Mouse (Mus musculus): ENCODE results near the gene 1700029F12Rik.

The 1700029F12Rik gene

DNA sequence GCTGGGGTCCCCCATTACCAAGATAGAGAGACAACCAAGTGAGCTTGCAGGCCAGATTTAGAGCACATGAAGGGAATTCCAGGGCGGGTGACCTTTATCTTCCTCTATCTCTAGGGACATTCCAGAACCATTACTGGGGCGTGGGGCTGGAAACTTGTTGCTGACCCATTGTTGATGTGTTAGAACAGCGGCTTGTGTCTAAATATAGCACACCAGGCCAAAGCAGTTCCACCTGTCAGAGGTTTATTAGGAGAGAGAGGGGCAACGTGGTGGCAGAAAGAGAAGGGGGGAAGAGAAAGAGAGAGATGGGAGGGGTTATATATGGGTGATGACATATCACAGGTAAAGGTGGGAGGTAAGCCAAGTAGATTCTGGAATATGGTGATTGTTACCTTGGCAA, 12.3 kb downstream of the 1700029F12Rik start:
- DNase-seq (ENCODE audit: low spot score in 2 of 2): no peak

DNA sequence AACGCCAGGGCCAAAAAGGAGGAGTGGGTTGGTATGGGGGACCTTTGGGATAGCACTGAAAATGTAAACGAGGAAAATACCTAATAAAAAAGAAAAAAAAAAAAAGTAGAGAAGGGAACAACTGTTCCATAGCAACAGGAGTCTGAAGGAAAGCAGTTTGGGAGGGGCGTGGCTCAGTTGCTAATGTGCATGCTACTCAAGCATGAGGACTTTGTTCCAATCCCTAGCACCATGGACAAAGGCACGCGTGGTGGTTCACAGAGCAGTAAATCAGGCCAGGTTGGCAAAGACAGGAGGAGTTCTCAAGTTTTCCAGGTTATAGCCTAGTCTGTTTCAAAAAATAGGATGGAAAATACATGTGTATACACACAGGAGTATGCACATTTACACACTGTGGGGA, 14.0 kb downstream of the 1700029F12Rik start:
- no peak for DNase-seq (ENCODE audit: low spot score in 2 of 2)

DNA sequence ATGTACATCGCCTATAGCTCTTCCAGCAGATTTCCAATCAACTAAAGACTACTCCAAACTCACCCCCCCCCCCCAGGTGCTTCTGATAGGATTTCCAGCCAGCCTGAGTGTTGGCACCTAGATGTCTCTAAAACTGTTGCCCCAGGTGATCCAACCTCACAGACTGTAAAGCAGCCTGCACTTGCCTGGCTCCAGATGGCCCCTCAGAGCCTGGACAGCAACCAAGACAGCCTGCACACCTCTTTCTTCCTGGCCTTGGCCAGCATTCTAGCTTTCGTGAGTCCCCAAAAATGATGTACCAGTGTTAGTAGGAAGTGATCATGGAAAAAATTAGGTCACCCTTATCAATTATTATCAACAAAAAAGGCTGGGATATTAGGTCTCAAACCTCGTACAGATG, 16.5 kb downstream of the 1700029F12Rik start:
- DNase-seq (ENCODE audit: low spot score in 2 of 2): no peak

DNA sequence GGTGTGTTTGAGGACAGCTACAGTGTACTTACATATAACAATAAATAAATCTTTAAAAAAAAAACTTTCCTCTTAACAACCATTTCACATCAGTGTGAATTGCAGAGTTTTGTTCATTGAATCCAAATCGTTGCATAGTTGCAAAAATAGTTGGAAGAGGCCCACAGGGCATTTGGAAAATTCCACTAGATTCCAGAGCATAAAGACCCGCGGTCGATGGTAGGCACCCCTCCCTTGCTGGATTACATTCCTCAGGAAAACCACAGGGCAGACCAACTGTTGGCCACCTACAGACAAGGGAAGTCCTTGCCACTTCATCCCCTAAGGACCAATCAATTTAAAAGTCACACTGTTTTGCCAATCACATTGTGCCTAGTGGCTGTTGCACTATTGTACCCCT, 19.8 kb downstream of the 1700029F12Rik start:
- no peak for DNase-seq (ENCODE audit: low spot score in 2 of 2)

DNA sequence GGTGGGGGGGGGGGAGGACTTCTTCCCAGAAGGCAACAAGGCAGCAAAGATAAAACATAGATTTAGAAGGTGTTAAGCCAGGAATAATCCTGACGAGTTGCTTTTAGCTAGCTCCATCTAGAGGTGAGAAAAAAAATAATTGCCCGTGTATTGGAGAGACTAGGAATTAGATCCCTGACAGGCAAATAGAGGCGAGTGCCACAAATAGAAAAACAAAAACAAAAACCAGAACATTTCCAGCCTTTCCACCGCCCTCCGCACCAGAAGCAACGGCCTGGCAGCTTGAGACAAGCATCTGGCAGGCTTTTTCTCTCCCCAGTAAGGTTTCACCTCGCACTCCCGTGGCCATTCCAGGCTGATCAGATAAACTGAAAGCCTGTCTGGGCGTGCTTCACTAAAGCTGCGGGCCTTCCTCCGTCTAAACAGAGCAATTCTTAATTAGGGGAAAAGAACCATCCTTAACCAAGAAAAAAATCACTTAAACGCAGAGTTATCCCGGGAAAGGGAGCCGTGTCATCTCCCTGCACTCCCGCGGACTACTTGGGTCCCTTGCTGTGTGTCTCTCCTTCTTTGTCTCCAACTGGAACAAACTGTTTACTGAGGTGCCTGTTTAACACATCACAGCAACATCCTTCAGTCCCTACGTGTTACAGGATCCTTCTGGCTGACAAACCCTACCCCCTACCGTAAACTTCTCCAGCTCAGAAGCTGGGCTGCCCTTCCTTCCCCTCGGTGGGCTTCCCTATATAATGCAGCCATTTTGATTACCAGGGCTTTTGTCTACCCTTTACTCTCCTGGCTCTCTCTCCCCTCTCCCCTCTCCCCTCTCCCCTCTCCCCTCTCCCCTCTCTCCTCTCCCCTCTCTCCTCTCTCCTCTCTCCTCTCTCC, 25.7 kb downstream of the 1700029F12Rik start:
- peak in 1 of 2 experiments; percentile 29 for DNase-seq (ENCODE audit: low spot score in 2 of 2)

DNA sequence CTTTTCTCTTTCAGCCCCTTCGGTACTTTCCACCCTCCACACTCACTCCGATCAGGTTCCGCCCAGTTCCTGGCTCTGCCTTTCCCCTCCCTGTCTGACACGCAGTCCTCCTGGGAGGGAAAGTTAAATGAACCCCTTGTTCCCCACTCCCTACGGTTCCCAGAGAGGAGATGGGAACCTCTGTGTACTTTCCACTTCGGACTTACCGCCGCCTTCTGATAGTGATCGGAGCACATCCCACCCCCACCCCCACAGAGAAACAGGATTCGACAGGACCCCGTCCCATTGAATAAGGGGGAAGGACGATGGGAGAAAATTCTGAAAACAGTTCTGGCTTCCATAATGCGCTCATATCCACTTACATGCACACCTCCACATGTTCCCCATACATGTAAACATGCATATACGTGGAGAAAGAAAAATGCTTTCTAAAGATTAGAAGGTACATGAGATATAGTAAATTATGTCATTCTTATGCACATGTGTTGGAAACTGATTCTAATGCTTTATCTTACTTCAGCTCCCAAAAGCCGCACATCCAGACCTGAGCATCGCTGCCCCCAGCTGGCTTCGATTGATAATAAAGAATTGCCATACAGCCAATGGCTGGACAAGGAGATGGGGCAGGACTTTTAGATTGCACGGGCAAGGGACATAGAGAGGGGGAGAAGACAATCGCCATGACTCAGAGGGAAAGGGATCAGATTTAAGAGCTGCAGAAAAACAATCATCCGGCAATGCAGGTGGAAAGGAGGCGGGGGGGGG, 26.5 kb downstream of the 1700029F12Rik start:
- DNase-seq (ENCODE audit: low spot score in 2 of 2): peak in 1 of 2 experiments; percentile 15

DNA sequence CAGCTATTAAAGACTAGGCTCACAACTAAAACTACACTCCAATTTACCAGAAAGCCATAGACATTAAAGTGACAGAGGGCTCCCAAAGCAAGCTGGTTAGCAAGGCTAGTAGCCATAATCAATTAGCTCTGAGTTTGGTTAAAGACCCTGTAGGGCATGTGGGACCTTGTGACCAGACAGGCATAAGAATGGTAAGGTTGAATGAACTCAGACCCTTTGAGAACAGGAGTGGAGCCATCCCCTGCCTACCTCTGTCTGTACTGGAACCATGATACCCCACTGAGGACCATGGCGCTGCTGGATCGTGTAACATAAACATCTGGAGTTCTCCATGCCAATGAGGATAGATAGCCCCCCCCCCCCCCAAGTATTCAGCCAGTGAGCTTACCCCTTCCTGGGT, 27.4 kb downstream of the 1700029F12Rik start:
- DNase-seq (ENCODE audit: low spot score in 2 of 2): no peak

DNA sequence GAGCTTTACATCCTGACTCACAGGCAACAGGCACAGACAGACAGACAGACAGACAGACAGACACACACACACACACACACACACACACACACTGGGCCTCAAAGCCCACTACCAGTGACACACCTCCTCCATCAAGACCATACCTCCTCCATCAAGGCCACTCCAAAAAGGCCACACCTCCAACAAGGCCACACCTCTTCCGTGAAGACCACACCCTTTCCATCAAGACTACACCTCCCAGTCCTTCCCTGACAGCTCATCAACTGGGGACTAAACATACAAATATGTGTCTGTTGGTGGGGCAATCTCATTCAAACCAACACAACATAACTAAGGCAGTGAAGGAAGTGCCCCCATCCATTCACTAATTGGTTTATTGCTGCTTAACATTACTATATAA, 37.1 kb downstream of the 1700029F12Rik start:
- no peak for DNase-seq (ENCODE audit: low spot score in 2 of 2)

DNA sequence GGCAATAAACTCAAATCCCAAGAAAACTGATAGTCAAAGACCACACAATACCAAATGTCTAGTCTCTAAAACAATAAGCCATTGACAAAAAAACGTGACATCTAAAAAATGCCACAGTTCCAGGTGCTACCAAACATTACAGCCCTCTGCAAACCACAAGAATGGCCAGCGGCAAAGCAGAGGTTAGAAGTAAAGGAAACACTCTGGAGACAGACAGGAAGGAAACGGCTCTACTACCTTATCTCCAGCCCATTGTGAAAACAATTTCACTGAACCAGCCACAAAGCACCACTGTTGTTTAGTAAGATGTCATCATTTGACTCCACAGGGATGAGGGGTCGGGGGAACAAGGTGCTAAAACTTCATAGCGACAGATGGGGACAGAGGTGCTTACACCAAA, 38.9 kb downstream of the 1700029F12Rik start:
- DNase-seq (ENCODE audit: low spot score in 2 of 2): no peak

DNA sequence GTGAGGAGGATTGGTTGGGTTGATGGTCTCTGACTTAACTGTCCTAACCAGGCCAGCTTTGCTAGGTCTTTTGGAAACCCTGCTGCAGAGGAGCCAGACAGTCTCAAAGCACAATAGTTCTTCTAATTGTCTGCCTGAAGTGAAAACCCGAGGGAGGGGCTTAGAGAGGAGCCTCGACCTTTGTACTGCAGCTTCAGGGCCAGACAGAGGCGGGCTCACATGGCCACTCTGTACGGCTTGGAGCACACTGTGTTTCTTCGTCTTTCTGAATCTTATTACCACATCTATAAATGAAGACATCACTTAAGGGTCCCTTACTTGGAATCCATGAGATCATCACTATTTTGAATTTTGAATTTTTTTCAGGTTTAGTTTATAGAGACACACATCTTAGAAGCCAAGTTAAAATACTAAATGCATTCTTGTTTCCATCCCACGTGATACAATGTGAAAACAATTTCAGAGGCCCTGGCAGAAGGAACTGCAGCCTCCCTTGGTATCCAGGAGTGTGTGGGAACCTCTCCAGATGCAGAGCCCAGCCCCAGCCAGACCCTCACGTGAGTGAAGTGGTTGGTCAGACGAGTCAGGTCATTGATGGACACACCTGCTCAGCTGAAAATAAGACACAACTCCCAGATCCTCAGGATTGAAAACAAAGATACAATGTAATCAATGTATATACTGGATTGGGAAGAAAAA, 40.7 kb downstream of the 1700029F12Rik start:
- no peak for DNase-seq (ENCODE audit: low spot score in 2 of 2)

DNA sequence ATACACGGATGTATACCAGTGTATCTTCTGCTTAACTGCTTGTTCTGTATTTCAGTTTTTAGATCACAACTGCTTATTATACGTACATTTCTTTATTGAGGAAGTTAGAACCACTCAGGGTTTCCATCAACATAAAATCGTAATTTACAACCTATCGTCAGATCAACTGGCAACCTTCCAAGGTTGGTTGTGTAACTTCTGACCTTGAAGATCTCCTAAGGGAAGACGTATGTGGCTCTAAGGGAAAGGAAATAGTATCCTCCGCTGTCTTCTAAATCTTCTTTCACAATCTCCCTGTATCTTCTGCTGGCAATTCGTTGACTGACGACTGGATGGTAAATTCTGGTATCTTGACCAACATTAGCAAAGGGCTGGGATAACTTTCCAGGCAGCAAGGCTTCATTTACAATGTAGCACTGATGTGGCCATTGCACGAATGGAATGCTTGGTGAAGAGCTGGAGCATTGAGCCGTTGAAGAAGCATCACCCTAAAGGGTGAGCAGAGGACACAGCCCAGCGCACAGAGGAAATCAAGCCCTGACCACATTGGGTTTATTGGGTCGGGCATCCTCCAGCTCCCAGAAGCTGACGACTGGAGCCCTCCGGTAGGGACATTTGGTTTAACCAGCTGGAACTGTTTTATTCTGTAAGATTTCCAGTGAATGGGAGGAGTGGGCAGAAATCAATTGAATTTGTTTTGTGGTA, 43.4 kb downstream of the 1700029F12Rik start:
- DNase-seq (ENCODE audit: low spot score in 2 of 2): no peak

DNA sequence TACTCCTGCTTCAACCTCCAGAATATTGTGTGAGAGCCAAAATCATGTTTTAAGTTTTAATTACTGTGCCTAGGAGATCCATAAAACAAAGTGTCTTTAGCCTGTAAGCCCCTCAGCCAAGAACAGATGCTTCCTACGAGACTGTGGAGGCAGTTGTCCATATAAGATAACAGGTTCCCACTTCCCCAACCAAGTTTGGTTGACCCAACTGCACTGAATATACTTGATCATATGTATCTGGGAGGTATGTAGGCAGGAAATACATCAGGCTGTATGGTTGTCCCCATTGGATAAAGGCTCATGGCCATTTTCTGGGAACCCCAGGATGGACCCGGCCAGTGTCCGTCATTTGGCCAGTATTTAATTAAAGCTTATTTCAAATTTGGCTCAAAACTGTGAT, 44.1 kb downstream of the 1700029F12Rik start:
- DNase-seq (ENCODE audit: low spot score in 2 of 2): no peak

DNA sequence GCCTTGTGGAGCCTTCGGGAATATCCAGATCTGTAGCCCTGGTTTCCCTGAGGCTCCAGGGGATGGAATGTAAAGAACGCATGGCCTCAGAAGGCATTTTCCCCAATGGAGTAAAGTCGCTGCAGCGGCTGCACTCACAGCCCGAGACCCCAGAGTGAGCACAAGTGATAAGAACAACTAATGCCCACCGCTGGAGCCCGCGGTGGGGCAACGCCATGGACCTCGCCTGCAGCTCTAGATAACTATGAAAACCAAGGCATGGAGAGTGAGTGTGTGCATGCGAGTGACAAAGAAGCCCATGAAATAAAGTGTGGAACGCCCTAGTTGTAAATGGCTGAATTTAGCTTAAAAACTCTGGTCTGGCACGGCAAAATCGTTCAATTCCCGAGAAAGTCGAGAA, 45.0 kb downstream of the 1700029F12Rik start:
- DNase-seq (ENCODE audit: low spot score in 2 of 2): no peak

DNA sequence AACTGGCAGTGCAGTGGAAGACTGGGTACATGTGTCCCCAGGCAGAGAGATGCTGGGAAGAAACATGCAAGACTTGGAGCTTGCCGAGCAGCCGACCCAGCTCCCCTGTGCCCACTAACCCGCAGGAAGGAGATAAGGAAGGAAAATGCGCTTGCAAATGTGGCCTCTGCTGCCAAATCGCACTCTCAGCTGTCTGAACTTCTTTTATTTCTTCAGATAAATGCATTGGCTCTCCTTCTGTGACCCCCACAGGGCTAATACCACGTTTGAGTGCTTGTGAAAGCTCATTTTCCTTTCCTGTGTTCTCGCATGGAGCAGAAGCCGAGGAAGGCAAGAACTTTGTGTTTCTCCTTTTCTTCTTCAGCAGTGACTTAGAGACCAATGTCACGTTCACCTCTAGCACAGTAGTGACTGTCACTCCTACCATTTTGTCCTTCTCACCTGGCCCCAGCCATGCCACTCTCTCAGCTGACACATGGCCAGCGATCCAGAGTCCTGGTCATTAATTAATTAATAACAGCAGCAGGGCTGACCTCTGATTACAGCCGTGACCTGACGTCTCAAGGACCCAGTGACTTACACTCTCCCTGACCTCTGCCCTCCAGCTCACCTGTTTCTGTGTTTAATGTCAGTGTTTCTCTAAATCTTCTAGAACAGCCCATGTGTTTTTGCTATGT, 48.4 kb downstream of the 1700029F12Rik start:
- DNase-seq (ENCODE audit: low spot score in 2 of 2): no peak

DNA sequence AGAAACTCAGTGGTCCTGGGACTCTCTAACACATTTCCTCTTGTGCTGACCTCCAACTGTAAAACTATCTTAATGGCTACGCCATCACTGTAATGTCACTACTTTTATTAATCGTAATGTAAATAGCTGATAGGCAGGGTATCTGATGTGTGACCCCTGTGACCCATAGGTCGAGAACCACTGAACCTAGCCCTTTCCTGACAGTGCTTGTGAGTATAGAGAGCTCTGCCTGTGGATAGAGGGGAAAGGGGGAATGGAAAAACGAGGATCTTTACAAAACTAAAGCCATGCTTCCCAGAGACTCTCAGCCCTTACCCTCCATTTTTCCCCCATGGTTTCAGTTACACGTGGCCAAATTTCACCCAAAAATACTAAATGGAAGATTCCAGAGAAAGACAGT, 49.5 kb downstream of the 1700029F12Rik start:
- no peak for DNase-seq (ENCODE audit: low spot score in 2 of 2)

DNA sequence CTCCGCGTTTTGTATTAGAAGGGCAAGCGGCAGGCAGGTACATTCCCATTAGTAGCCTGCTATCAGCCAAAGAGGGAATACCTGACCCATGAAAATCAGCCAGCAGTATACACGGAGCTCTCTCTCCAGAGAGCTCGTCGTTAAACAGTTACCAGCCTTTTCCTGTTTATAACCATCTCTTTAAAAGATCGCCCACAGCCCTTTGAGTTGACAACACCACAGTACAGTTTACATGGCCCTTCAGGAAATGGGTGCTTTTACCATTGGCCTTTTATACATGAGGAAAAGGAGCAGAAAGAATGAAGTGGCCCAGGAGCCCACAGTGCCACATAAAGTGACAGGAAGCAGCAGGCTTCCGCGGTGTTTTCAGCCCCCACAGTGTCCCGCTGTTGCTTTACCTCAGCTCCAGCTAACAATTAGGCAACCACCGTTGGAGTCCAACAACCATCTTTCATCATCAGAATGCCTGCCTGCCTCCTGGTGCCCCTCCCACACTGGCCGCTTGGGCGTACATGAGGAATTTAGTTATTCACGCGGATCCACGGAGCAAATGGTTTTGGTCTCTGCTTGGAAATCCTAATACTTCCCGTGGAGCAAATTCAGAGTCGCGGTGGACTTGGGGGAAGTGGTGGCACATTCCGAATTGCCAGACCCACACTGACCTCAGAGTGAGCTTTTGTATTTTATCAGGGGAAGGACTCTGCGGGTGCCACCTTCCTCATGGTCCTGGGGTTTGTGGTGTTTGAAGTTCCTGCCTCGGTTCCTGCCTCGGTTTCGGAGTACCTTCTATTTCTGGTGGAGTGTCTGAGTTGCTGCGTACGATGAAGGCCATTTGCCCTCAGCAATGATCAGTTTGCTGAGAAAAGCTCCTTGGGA, 50.7 kb downstream of the 1700029F12Rik start:
- DNase-seq (ENCODE audit: low spot score in 2 of 2): no peak

DNA sequence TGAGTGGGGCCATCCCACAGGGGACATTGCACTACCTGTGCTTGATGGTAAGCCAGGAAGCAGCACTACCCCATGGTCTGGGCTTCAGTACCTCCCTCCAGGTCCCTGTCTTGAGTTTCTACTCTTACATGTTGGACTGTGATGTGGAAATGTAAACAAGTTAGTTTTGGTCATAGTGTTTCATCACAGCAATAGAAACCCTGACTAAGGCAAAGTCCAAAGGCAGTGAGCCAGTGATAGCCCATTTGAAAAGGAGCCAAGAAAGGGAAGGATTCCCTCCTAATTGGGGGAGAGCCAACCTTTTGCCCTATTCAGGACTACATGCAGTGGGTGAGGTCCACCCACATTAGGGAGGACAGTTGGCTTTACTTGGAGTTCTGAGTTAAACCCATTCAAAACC, 53.6 kb downstream of the 1700029F12Rik start:
- no peak for DNase-seq (ENCODE audit: low spot score in 2 of 2)

DNA sequence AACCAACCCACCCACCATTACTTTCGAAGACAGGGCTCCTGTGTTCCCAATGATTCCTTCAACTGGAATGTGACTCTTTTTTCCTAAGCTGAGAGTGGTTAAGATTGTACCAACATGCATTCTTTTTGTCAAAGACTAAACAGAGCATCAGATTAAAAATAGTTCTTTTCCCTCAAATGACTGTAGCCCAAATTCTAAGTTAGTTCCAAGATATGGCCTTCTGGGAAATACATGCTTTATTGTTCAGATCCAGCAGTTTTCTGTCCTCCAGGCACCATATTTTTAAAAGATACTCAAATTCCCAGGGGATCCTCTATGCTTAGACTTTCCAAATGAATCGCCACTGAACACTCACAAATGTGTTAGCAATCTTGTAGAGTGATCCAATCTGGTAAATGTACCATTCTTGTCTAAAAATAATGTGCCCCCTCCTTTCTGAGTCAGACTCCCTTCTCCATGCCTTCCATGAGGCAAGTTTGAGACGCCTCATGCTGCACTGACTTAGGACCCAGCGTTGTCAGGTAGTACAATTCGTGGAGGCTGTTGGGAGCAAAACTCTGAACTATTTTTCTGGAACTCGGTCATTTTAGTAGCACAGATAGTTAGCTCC, 57.1 kb downstream of the 1700029F12Rik start:
- no peak for DNase-seq (ENCODE audit: low spot score in 2 of 2)

DNA sequence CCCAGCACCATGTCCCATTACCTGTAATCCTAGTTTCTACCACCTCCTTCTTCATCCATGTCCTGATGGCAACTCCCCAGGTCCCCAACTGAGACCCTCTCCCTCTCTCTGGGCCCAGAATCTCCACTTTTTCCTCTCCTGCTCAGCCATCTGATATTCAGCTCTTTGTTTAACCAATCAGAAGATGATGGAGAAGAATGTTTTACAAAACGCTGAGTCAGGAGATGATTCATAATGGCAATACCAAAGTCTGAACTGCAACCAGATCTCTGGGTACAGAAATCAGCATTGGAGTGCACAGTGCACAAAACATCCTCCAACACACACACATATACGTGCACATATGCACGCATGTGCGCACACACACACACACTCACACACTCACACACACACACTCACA, 60.8 kb downstream of the 1700029F12Rik start:
- DNase-seq (ENCODE audit: low spot score in 2 of 2): no peak
